Mouse (Mus musculus) left cerebral cortex, postnatal 14 days (tissue): ENCODE measurements around the gene Serpinb3d. TPM values are rescaled to one million over a fixed set of nuclear protein-coding genes. Genes with fewer than 3 reads are reported as not detected.
"Not testable (repeated sequence)": the region's sequence is repeated elsewhere in the genome, so short reads cannot be mapped to it uniquely, and the experiment has no call there.

Experiments used
- DNase-seq, 2 experiments: peaks; one replicate each; pipeline ENCODE4 v3.0.0; 2021 to 2022; ENCODE audit warnings: low spot score in 2 of 2, mixed read lengths in 1 of 2
- intact Hi-C: fragments of 180-260 bp; cut with DNase I; formaldehyde crosslinking; loops from one replicate; pipeline ENCODE4 v1.15.1; 2025
- long read RNA-seq, 2 experiments: library from polyadenylated mRNA; stranded (forward); transcript quantifications; one replicate each; pipeline ENCODE4 v2.0.0; 2021
- total RNA-seq, 2 experiments: library from RNA; stranded (reverse); gene quantifications; 2 replicates each; pipeline ENCODE4 v1.2.3; 2021

Gene Serpinb3d
- total RNA-seq = not detected
- long read RNA-seq, experiment 1 = 0 reads
- long read RNA-seq, experiment 2 = 0 reads

GRCm38 (mm10) chr1:107083406-107083805, at the start of gene Serpinb3d:
Gene Serpinb3d (minus strand): TSS chr1:107083506.
- intact Hi-C loops = no loop called here
- no peak for DNase-seq

- DNase-seq = peak; percentile 23 to 37
- intact Hi-C loops = loop anchor here (5.0 kb wide), 1 partner anchor 355 kb away; no protein-coding TSS in a partner anchor
Measured at GRCm38 (mm10) chr1:107127453-107127852, 44.1 kb upstream of the Serpinb3d start.

GRCm38 (mm10) chr1:107098417-107098816, 15.1 kb upstream of the Serpinb3d start:
- intact Hi-C loops = loop anchor here (10.0 kb wide), 1 partner anchor 116 kb away; no protein-coding TSS in a partner anchor
- DNase-seq = no peak

GRCm38 (mm10) chr1:107052203-107052602, 31.1 kb downstream of the Serpinb3d start, which contains the start of gene Serpinb3a:
Gene Serpinb3a (minus strand): TSS chr1:107052303.
- intact Hi-C loops = no loop called here
- no peak for DNase-seq

GRCm38 (mm10) chr1:107034236-107034635, 49.1 kb downstream of the Serpinb3d start:
- DNase-seq = peak; percentile 31 to 76
- intact Hi-C loops = not testable (repeated sequence)

Other genes starting within 250 kb of the Serpinb3d start
- not detected for gene Serpinb5, start 222.3 kb downstream of the Serpinb3d start, total RNA-seq
- gene Serpinb12, start 149.1 kb downstream of the Serpinb3d start, total RNA-seq = not detected
- not detected for gene Serpinb13, start 102.5 kb downstream of the Serpinb3d start, total RNA-seq
- gene Serpinb3a, start 31.2 kb downstream of the Serpinb3d start, total RNA-seq = not detected
- not detected for gene Serpinb3b, start 194.9 kb upstream of the Serpinb3d start, total RNA-seq
- not detected for gene Serpinb3c, start 194.9 kb upstream of the Serpinb3d start, total RNA-seq